Mouse (Mus musculus) MEL (cell line): ENCODE results near the gene Isca1. TPM values are rescaled to one million over a fixed set of nuclear protein-coding genes. Genes with fewer than 3 reads are reported as not detected.

ENCODE experiments used
- DNase-seq: peaks from one replicate; pipeline ENCODE4 v3.0.0; 2011; ENCODE audit warnings: low read depth, low spot score
- H3K27ac ChIP-seq: 2 replicates; pipeline ENCODE4 v1.5.1; 2012; ENCODE audit warnings: low read depth, mild to moderate bottlenecking, control low read depth, low read length, moderate library complexity; ENCODE audit not compliant: control insufficient read depth
- H3K27me3 ChIP-seq, 2 experiments: fragments of 150-350 bp in 1 of 2; sonication (generic) in 1 of 2; 2 replicates each; pipeline ENCODE4 v1.6.1; 2012; ENCODE audit warnings: low read length in 2 of 2, mild to moderate bottlenecking in 2 of 2, improper control_type of control experiment in 1 of 2, moderate library complexity in 1 of 2; ENCODE audit not compliant: insufficient read depth in 2 of 2, control insufficient read depth in 1 of 2
- H3K36me3 ChIP-seq, 2 experiments: 2 replicates each; pipeline ENCODE4 v1.6.1; 2012 to 2014; ENCODE audit warnings: low read length in 2 of 2, improper control_type of control experiment in 1 of 2, inconsistent platforms in 1 of 2, mild to moderate bottlenecking in 1 of 2; ENCODE audit not compliant: insufficient read depth in 2 of 2, control insufficient read depth in 1 of 2
- H3K4me1 ChIP-seq, 2 experiments: fragments of 150-350 bp in 1 of 2; sonication (generic) in 1 of 2; 2 replicates each; pipeline ENCODE4 v1.6.1; 2012; ENCODE audit warnings: low read length in 2 of 2, improper control_type of control experiment in 1 of 2, mild to moderate bottlenecking in 1 of 2; ENCODE audit not compliant: insufficient read depth in 2 of 2, control insufficient read depth in 1 of 2
- H3K4me3 ChIP-seq, 2 experiments: fragments of 150-350 bp in 1 of 2; sonication (generic) in 1 of 2; 2 replicates each; pipeline ENCODE4 v1.5.1; 2012; ENCODE audit warnings: low read depth in 2 of 2, low read length in 2 of 2, mild to moderate bottlenecking in 2 of 2, moderate library complexity in 2 of 2, control low read depth in 1 of 2, improper control_type of control experiment in 1 of 2; ENCODE audit not compliant: control insufficient read depth in 1 of 2, insufficient read depth in 1 of 2
- H3K79me2 ChIP-seq: 2 replicates; pipeline ENCODE4 v1.6.1; 2012; ENCODE audit warnings: mild to moderate bottlenecking, low read length, moderate library complexity; ENCODE audit not compliant: control insufficient read depth, poor library complexity, insufficient read depth
- H3K9ac ChIP-seq: 2 replicates; pipeline ENCODE4 v1.6.1; 2012; ENCODE audit warnings: low read depth, mild to moderate bottlenecking, control low read depth, low read length, moderate library complexity; ENCODE audit not compliant: control insufficient read depth, poor library complexity, severe bottlenecking
- H3K9me3 ChIP-seq: fragments of 150-350 bp; sonication (generic); replicated peaks from 2 replicates; pipeline ENCODE4 v1.6.1; 2012; ENCODE audit warnings: mild to moderate bottlenecking, low read length, improper control_type of control experiment, moderate library complexity; ENCODE audit not compliant: insufficient read depth
- CHD1 ChIP-seq: IDR thresholded peaks from 2 replicates; pipeline ENCODE4 v1.6.1; 2012; ENCODE audit warnings: low read depth, mild to moderate bottlenecking, inconsistent platforms, low read length, improper control_type of control experiment
- CHD2 ChIP-seq: IDR thresholded peaks from 2 replicates; pipeline ENCODE4 v1.6.1; 2011; ENCODE audit warnings: low read length, improper control_type of control experiment
- CTCF ChIP-seq, 3 experiments: IDR thresholded peaks in 2 of 3; conservative IDR thresholded peaks in 1 of 3; 2 replicates each; pipeline ENCODE4 v1.5.1; 2011 to 2012; ENCODE audit warnings: low read length in 3 of 3, low read depth in 2 of 3, mild to moderate bottlenecking in 2 of 3, improper control_type of control experiment in 1 of 3, inconsistent platforms in 1 of 3, mixed read lengths in 1 of 3, moderate library complexity in 1 of 3; ENCODE audit not compliant: control insufficient read depth in 1 of 3, insufficient read depth in 1 of 3, poor library complexity in 1 of 3, severe bottlenecking in 1 of 3
- E2F4 ChIP-seq: IDR thresholded peaks from 2 replicates; pipeline ENCODE4 v1.6.1; 2011; ENCODE audit warnings: low read depth, low read length, improper control_type of control experiment, borderline replicate concordance
- ELF1 ChIP-seq: IDR thresholded peaks from 2 replicates; pipeline ENCODE4 v1.6.1; 2014; ENCODE audit warnings: low read depth, mild to moderate bottlenecking, inconsistent platforms, low read length, improper control_type of control experiment, moderate library complexity
- EP300 ChIP-seq, 2 experiments: IDR thresholded peaks; 2 replicates each; pipeline ENCODE4 v1.6.1; 2011; ENCODE audit warnings: improper control_type of control experiment in 2 of 2, low read length in 2 of 2, low read depth in 1 of 2, mild to moderate bottlenecking in 1 of 2
- ETS1 ChIP-seq: IDR thresholded peaks from 2 replicates; pipeline ENCODE4 v1.6.1; 2012; ENCODE audit warnings: low read depth, mild to moderate bottlenecking, inconsistent platforms, low read length, improper control_type of control experiment, moderate library complexity
- GATA1 ChIP-seq: IDR thresholded peaks from 2 replicates; pipeline ENCODE4 v1.6.1; 2011; ENCODE audit warnings: low read depth, low read length, improper control_type of control experiment
- HCFC1 ChIP-seq: IDR thresholded peaks from 2 replicates; pipeline ENCODE4 v1.6.1; 2012; ENCODE audit warnings: low read depth, mild to moderate bottlenecking, inconsistent platforms, low read length, improper control_type of control experiment, moderate library complexity
- JUND ChIP-seq: IDR thresholded peaks from 2 replicates; pipeline ENCODE4 v1.6.1; 2011; ENCODE audit warnings: low read depth, mild to moderate bottlenecking, improper control_type of control experiment, low read length
- MAFK ChIP-seq: IDR thresholded peaks from 2 replicates; pipeline ENCODE4 v1.6.1; 2011; ENCODE audit warnings: low read depth, mild to moderate bottlenecking, low read length, improper control_type of control experiment, borderline replicate concordance
- MAZ ChIP-seq: IDR thresholded peaks from 2 replicates; pipeline ENCODE4 v1.6.1; 2012; ENCODE audit warnings: low read depth, mild to moderate bottlenecking, inconsistent platforms, low read length, improper control_type of control experiment
- MYB ChIP-seq: IDR thresholded peaks from 2 replicates; pipeline ENCODE4 v1.6.1; 2011; ENCODE audit warnings: mild to moderate bottlenecking, low read depth, low read length, improper control_type of control experiment
- MYC ChIP-seq: IDR thresholded peaks from 2 replicates; pipeline ENCODE4 v1.6.1; 2011; ENCODE audit warnings: low read depth, mild to moderate bottlenecking, low read length, improper control_type of control experiment, moderate library complexity
- NELFE ChIP-seq: IDR thresholded peaks from 2 replicates; pipeline ENCODE4 v1.6.1; 2011; ENCODE audit warnings: low read depth, low read length, improper control_type of control experiment
- NRF1 ChIP-seq: IDR thresholded peaks from 2 replicates; pipeline ENCODE4 v1.6.1; 2014; ENCODE audit warnings: low read depth, mild to moderate bottlenecking, inconsistent platforms, low read length, improper control_type of control experiment, moderate library complexity; ENCODE audit not compliant: poor library complexity, insufficient read depth, severe bottlenecking
- POLR2AphosphoS2 ChIP-seq: IDR thresholded peaks from 2 replicates; pipeline ENCODE4 v1.6.1; 2011; ENCODE audit warnings: low read length, improper control_type of control experiment
- POLR2AphosphoS5 ChIP-seq: IDR thresholded peaks from 2 replicates; pipeline ENCODE4 v1.6.1; 2012; ENCODE audit warnings: low read depth, borderline replicate concordance, mild to moderate bottlenecking, inconsistent platforms, low read length, moderate library complexity, mixed read lengths
- RAD21 ChIP-seq: IDR thresholded peaks from 2 replicates; pipeline ENCODE4 v1.6.1; 2011; ENCODE audit warnings: mild to moderate bottlenecking, low read depth, low read length, improper control_type of control experiment
- SIN3A ChIP-seq: IDR thresholded peaks from 2 replicates; pipeline ENCODE4 v1.6.1; 2012; ENCODE audit warnings: low read length, improper control_type of control experiment, inconsistent platforms
- TAL1 ChIP-seq: IDR thresholded peaks from 2 replicates; pipeline ENCODE4 v1.6.1; 2012; ENCODE audit warnings: mild to moderate bottlenecking, inconsistent platforms, low read length, moderate library complexity, mixed read lengths
- TBP ChIP-seq: IDR thresholded peaks from 2 replicates; pipeline ENCODE4 v1.8.0; 2011; ENCODE audit warnings: low read depth, low read length, improper control_type of control experiment
- TCF12 ChIP-seq: IDR thresholded peaks from 2 replicates; pipeline ENCODE4 v1.6.1; 2014; ENCODE audit warnings: low read depth, mild to moderate bottlenecking, inconsistent platforms, low read length, improper control_type of control experiment, moderate library complexity
- ZMIZ1 ChIP-seq: IDR thresholded peaks from 2 replicates; pipeline ENCODE4 v1.6.1; 2012; ENCODE audit warnings: low read depth, mild to moderate bottlenecking, inconsistent platforms, low read length, improper control_type of control experiment, moderate library complexity
- ZNF384 ChIP-seq: IDR thresholded peaks from 2 replicates; pipeline ENCODE4 v1.6.1; 2012; ENCODE audit warnings: low read depth, mild to moderate bottlenecking, inconsistent platforms, low read length, improper control_type of control experiment
- polyA plus RNA-seq, 2 experiments: library from polyadenylated mRNA; stranded (reverse) in 1 of 2; unstranded in 1 of 2; fragments of >175 nt in 1 of 2; fragments of >200 nt in 1 of 2; gene quantifications; 2 replicates each; pipeline versions ENCODE4 v1.2.1 to v1.2.4; 2012; ENCODE audit warnings: low replicate concordance in 2 of 2, low read depth in 1 of 2; ENCODE audit not compliant: insufficient read length in 2 of 2, insufficient read depth in 1 of 2, missing spikeins in 1 of 2
- total RNA-seq: library from RNA; depleted of rRNA; stranded (reverse); fragments of 300-350 nt; gene quantifications from 2 replicates; pipeline ENCODE4 v1.2.3, GENCODE M21; 2012

Isca1 gene
- total and polyA plus RNA-seq, 3 experiments: 31.2 to 76.3 (median 63.5) TPM

DNA sequence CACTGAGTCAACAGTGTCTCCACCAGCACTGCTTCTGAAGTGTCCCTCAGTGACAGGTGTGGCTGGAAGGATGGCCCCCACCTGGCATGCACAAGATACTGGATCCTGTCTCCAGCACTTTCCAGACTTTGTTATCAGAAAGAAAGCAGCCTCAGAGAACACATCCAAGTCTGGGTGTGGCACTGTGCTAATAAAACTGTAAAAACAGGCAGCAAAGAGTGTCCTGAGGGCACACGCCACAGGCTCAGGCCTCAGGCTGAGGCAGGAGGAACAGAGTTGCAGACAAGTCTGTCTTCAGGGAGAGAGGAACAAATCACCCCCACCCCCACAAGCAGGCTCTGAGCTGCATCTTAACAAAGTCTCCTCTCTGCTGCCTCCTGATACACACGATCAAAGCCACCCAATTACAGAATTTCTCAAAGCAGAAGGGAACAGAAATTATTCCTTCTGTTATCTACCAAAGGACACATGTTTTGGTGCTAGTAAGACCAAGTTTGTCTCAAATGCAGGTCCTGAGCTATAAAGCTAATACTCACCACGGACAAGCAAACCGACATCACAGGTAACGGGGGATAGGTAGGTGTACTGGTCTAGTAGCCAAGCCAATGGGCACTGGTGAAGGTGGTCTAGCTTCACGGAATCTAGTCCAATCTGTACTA is 26.3 kb upstream of the Isca1 start:
- Histone ChIP-seq H3K9ac (no peak overlapping the region), H3K27ac (peak overlapping the region; percentile 57), H3K4me3 (no peak overlapping the region)

GRCm38 (mm10) chr13:59794786-59795185 is 25.2 kb upstream of the Isca1 start:
- Histone ChIP-seq H3K9me3 (no peaks in the 10 kb centered on the region), H3K27ac (no peak overlapping the region), H3K36me3 (peaks cover 14 to 48% of the 10 kb centered on the region in 2 experiments), H3K79me2 (no peaks in the 10 kb centered on the region), H3K4me3 (no peak overlapping the region), H3K4me1 (peaks cover 7 to 8% of the 10 kb centered on the region in 2 experiments), H3K9ac (no peak overlapping the region), H3K27me3 (no peaks in the 10 kb centered on the region)
- no peak for DNase-seq
- TF ChIP-seq ZNF384: no peak
- no peak for TF ChIP-seq TBP
- no peak for TF ChIP-seq ELF1
- TF ChIP-seq SIN3A: no peak
- no peak for TF ChIP-seq NELFE
- TF ChIP-seq POLR2AphosphoS2: no peak
- TF ChIP-seq POLR2AphosphoS5: no peak
- no peak for TF ChIP-seq CHD2
- TF ChIP-seq MYB: no peak
- TF ChIP-seq ZMIZ1: no peak
- TF ChIP-seq NRF1: no peak
- no peak for TF ChIP-seq TAL1
- TF ChIP-seq GATA1: no peak
- TF ChIP-seq JUND: no peak
- TF ChIP-seq, all 39 proteins: peak for 0

More for the DNA sequence above, 26.3 kb upstream of the Isca1 start:
- Histone ChIP-seq H3K4me1 (peaks cover 7 to 8% of the 10 kb centered on the region in 2 experiments), H3K36me3 (peaks cover 14 to 51% of the 10 kb centered on the region in 2 experiments)
- no peak for TF ChIP-seq POLR2AphosphoS2
- TF ChIP-seq E2F4: no peak
- TF ChIP-seq ELF1: no peak
- no peak for TF ChIP-seq ZNF384
- peak; percentile 52 for TF ChIP-seq GATA1
- peak; percentile 61 for TF ChIP-seq ETS1
- TF ChIP-seq HCFC1: no peak
- no peak for TF ChIP-seq MYC
- no peak for TF ChIP-seq MAZ
- peak; percentile 57 to 80; a peak in 3 of 4 replicates for TF ChIP-seq EP300 (IDR thresholded peaks at IDR 0.05; ENCODE audit: low read depth in 1 of 2, low read length in 2 of 2)
- 0 out of 2 replicates have a peak, but pooled peaks have one; percentile 30 for TF ChIP-seq TBP
- TF ChIP-seq MAFK: no peak
- peak; percentile 57; the same call in 1 of the 2 replicates for TF ChIP-seq MYB
- TF ChIP-seq TAL1: peak; percentile 75
- TF ChIP-seq CTCF (IDR thresholded peaks at IDR 0.05 in 2 of 3, conservative IDR thresholded peaks at IDR 0.05 in 1 of 3; ENCODE audit: control insufficient read depth in 1 of 3, insufficient read depth in 1 of 3, low read depth in 2 of 3, low read length in 3 of 3, poor library complexity in 1 of 3, severe bottlenecking in 1 of 3): no peak
- TF ChIP-seq TCF12: peak; percentile 71; the same call in 1 of the 2 replicates
- TF ChIP-seq RAD21: no peak
- no peak for TF ChIP-seq CHD1
- TF ChIP-seq CHD2: no peak
- TF ChIP-seq, all 39 proteins: peak for 7
- Histone ChIP-seq H3K79me2 (no peaks in the 10 kb centered on the region), H3K9me3 (no peaks in the 10 kb centered on the region), H3K27me3 (no peaks in the 10 kb centered on the region)
- peak; percentile 76 for DNase-seq
